Mouse (Mus musculus): ENCODE measurements around the gene Kif1bp. TPM values are rescaled to one million over a fixed set of nuclear protein-coding genes. Genes with fewer than 3 reads are reported as not detected.

The Kif1bp gene
- polyA plus RNA-seq, 1 experiment, result 6.1 TPM

GRCm38 (mm10) chr10:62549523-62550166, 28.6 kb downstream of the Kif1bp start:
- Histone ChIP-seq H3K4me1 (ENCODE audit: control insufficient read depth, insufficient read depth, low read length) (peaks cover 6% of the 10 kb centered on the region), H3K4me3 (replicated peaks; ENCODE audit: control insufficient read depth, low read depth, low read length) (no peak overlapping the region), H3K27ac (ENCODE audit: control insufficient read depth, insufficient read depth, low read depth, low read length, poor library complexity) (no peak overlapping the region)
- 2% methylated on average over 13 of the region's 16 CpGs for WGBS
- TF ChIP-seq CTCF (IDR thresholded peaks at IDR 0.05; ENCODE audit: control insufficient read depth, insufficient read depth, low read length) (peak; percentile 87), POLR2A (IDR thresholded peaks at IDR 0.05; ENCODE audit: borderline replicate concordance, control insufficient read depth, low read depth, low read length) (no peak)

DNA sequence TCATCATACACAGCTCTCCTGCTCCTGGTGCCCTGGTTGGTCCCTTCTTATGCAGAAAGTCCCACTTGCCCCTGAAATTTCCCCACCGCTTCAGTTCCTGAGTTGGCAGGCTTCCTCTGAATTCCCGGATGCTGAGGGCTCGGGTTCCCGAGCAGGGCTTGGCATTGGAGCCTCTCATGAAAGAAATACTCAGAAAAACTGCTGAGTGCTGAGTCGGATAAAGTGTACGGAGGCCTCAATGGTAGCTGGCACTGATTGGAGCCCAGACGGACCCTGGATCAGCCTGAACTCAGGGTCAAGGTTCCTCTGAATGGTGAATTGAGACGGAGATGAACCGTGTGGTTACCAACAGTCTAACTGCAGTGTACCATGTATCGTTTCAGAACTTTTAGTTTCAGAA, 31.8 kb downstream of the Kif1bp start:
- peak overlapping the region; percentile 85 for H3K27ac ChIP-seq (ENCODE audit: control insufficient read depth, insufficient read depth, low read depth, low read length, poor library complexity)
- 52% methylated on average over 10 of the region's 10 CpGs for WGBS
- H3K4me3 ChIP-seq (replicated peaks; ENCODE audit: control insufficient read depth, low read depth, low read length), result no peak overlapping the region
- no peak for TF ChIP-seq POLR2A (IDR thresholded peaks at IDR 0.05; ENCODE audit: borderline replicate concordance, control insufficient read depth, low read depth, low read length)
- no peak for TF ChIP-seq CTCF (IDR thresholded peaks at IDR 0.05; ENCODE audit: control insufficient read depth, insufficient read depth, low read length)
- H3K4me1 ChIP-seq (ENCODE audit: control insufficient read depth, insufficient read depth, low read length), result peaks cover 3% of the 10 kb centered on the region

DNA sequence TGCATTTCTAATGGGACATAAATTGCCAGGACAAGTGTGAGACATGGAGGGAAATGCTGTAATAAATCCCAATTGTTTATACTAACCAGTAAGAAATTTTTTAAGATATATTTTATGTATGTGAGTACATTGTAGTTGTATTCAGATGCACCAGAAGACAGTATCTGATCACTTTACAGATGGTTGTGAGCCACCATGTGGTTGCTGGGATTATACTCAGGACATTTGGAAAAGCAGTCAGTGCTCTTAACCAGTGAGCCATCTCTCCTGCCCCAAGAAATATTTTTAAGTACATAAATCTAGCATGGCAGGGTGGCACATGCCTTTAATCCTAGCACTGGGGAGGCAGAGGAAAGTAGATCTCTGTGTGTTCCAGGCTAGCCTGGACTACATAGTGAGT, 32.5 kb downstream of the Kif1bp start:
- no peak overlapping the region for H3K27ac ChIP-seq (ENCODE audit: control insufficient read depth, insufficient read depth, low read depth, low read length, poor library complexity)

DNA sequence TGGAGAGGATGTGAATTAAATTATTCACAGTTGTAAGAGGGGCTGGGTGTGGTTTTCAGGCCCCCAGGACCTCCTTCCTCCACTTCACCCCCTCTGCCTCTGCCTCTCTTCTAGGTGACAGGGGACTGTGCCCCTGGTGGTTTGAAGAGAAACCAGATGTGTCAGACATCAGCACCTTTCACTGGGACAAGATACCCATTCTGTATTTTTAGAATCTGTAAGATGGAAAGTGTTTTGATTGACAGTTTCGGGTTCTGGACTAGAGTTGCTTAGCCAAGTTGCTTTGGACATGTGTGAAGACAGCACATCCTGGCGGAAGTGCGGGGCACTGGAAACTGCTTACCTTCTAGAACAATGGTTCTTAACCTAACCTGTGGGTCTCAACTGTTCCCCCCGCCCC, 33.9 kb downstream of the Kif1bp start:
- no peak overlapping the region for H3K4me3 ChIP-seq (replicated peaks; ENCODE audit: control insufficient read depth, low read depth, low read length)
- WGBS, result 60% methylated on average over 4 of the region's 4 CpGs
- peak; percentile 29; the same call in 1 of the 2 replicates for TF ChIP-seq CTCF (IDR thresholded peaks at IDR 0.05; ENCODE audit: control insufficient read depth, insufficient read depth, low read length)
- TF ChIP-seq POLR2A (IDR thresholded peaks at IDR 0.05; ENCODE audit: borderline replicate concordance, control insufficient read depth, low read depth, low read length), result no peak
- peak overlapping the region; percentile 92 for H3K27ac ChIP-seq (ENCODE audit: control insufficient read depth, insufficient read depth, low read depth, low read length, poor library complexity)
- peaks cover 4% of the 10 kb centered on the region for H3K4me1 ChIP-seq (ENCODE audit: control insufficient read depth, insufficient read depth, low read length)

More for the DNA sequence above, 32.5 kb downstream of the Kif1bp start:
- peaks cover 5% of the 10 kb centered on the region for H3K4me1 ChIP-seq (ENCODE audit: control insufficient read depth, insufficient read depth, low read length)
- H3K4me3 ChIP-seq (replicated peaks; ENCODE audit: control insufficient read depth, low read depth, low read length), result no peak overlapping the region
- no peak for TF ChIP-seq POLR2A (IDR thresholded peaks at IDR 0.05; ENCODE audit: borderline replicate concordance, control insufficient read depth, low read depth, low read length)
- TF ChIP-seq CTCF (IDR thresholded peaks at IDR 0.05; ENCODE audit: control insufficient read depth, insufficient read depth, low read length), result no peak

DNA sequence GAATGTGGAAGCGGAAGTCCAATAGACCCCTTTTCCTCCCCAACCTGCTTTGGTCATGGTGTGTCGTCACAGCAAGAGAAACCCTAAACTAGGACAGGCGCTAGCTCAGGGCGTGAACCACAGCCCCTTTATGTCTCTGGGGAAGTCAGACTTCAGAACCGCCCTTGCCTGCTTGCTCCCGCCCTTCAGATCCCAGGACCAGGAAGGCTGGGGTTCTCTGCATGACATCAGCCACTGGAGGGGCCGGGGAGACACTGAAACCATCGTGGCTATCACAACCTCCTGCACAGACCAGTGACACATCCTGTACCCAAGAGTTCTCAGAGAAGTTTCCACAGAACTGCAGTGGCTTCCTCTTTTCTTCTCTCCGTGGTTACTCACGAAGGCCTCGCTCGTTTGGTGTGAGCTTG, 34.9 kb downstream of the Kif1bp start:
- Histone ChIP-seq H3K4me1 (ENCODE audit: control insufficient read depth, insufficient read depth, low read length) (peaks cover 4% of the 10 kb centered on the region), H3K27ac (ENCODE audit: control insufficient read depth, insufficient read depth, low read depth, low read length, poor library complexity) (peak overlapping the region; percentile 92), H3K4me3 (replicated peaks; ENCODE audit: control insufficient read depth, low read depth, low read length) (peak overlapping the region; percentile 20)
- TF ChIP-seq POLR2A (IDR thresholded peaks at IDR 0.05; ENCODE audit: borderline replicate concordance, control insufficient read depth, low read depth, low read length), result no peak
- no peak for TF ChIP-seq CTCF (IDR thresholded peaks at IDR 0.05; ENCODE audit: control insufficient read depth, insufficient read depth, low read length)
- WGBS, result 4% methylated on average over 12 of the region's 12 CpGs

GRCm38 (mm10) chr10:62542928-62543327, 35.3 kb downstream of the Kif1bp start:
- peak overlapping the region; percentile 92 for H3K27ac ChIP-seq (ENCODE audit: control insufficient read depth, insufficient read depth, low read depth, low read length, poor library complexity)
- no peak overlapping the region for H3K4me3 ChIP-seq (replicated peaks; ENCODE audit: control insufficient read depth, low read depth, low read length)
- H3K4me1 ChIP-seq (ENCODE audit: control insufficient read depth, insufficient read depth, low read length), result peaks cover 4% of the 10 kb centered on the region
- 35% methylated on average over 8 of the region's 8 CpGs for WGBS
- no peak for TF ChIP-seq POLR2A (IDR thresholded peaks at IDR 0.05; ENCODE audit: borderline replicate concordance, control insufficient read depth, low read depth, low read length)
- TF ChIP-seq CTCF (IDR thresholded peaks at IDR 0.05; ENCODE audit: control insufficient read depth, insufficient read depth, low read length), result no peak

DNA sequence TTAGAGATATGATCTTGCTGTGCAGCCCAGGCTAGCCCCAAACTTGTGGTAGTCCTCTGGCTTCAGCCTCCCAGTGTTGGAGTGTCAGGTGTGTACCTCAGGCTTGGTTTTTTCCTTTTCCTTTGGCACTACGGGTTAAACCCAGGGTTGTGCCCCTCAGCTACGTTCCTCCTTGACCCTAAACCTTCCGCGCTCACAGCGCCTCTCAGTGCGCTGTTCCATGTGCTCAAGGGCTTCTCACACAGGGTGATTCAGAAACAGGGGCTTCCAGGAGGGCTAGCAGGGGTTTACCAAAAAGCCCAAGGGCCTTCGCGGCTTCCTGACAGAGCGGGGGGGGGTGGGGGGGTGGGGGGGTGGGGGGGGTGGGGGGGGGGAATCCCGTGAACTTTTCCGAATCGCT, 35.8 kb downstream of the Kif1bp start:
- H3K4me3 ChIP-seq (replicated peaks; ENCODE audit: control insufficient read depth, low read depth, low read length), result no peak overlapping the region
- peaks cover 4% of the 10 kb centered on the region for H3K4me1 ChIP-seq (ENCODE audit: control insufficient read depth, insufficient read depth, low read length)
- WGBS, result 52% methylated on average over 12 of the region's 12 CpGs
- TF ChIP-seq POLR2A (IDR thresholded peaks at IDR 0.05; ENCODE audit: borderline replicate concordance, control insufficient read depth, low read depth, low read length), result no peak
- no peak for TF ChIP-seq CTCF (IDR thresholded peaks at IDR 0.05; ENCODE audit: control insufficient read depth, insufficient read depth, low read length)
- peak overlapping the region; percentile 92 for H3K27ac ChIP-seq (ENCODE audit: control insufficient read depth, insufficient read depth, low read depth, low read length, poor library complexity)

DNA sequence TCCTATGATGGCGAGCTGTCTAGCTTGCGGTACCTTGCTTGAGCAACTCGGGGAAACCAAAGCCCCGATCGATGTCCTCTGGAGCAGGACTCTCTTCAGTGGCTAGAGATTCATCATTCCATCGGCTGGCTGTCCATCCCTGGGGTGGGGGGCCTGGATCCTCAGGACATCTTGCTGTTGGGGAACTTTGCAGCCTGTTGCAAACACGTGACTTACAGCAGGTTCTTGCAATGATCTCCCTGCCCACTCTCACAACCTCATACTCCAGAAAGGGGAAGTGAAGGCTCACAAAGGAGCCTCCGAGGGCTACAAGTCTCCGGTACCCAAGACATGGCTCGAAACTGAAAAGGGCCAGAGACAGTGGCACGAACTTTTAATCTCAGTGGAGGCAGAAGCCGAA, 36.8 kb downstream of the Kif1bp start:
- Histone ChIP-seq H3K4me3 (replicated peaks; ENCODE audit: control insufficient read depth, low read depth, low read length) (peak overlapping the region; percentile 34), H3K4me1 (ENCODE audit: control insufficient read depth, insufficient read depth, low read length) (peaks cover 4% of the 10 kb centered on the region), H3K27ac (ENCODE audit: control insufficient read depth, insufficient read depth, low read depth, low read length, poor library complexity) (peak overlapping the region; percentile 55)
- WGBS, result 24% methylated on average over 12 of the region's 12 CpGs
- TF ChIP-seq POLR2A (IDR thresholded peaks at IDR 0.05; ENCODE audit: borderline replicate concordance, control insufficient read depth, low read depth, low read length) (no peak), CTCF (IDR thresholded peaks at IDR 0.05; ENCODE audit: control insufficient read depth, insufficient read depth, low read length) (no peak)

GRCm38 (mm10) chr10:62540800-62541199, 37.5 kb downstream of the Kif1bp start:
- Histone ChIP-seq H3K4me1 (ENCODE audit: control insufficient read depth, insufficient read depth, low read length) (peaks cover 4% of the 10 kb centered on the region), H3K27ac (ENCODE audit: control insufficient read depth, insufficient read depth, low read depth, low read length, poor library complexity) (no peak overlapping the region), H3K4me3 (replicated peaks; ENCODE audit: control insufficient read depth, low read depth, low read length) (no peak overlapping the region)
- no peak for TF ChIP-seq CTCF (IDR thresholded peaks at IDR 0.05; ENCODE audit: control insufficient read depth, insufficient read depth, low read length)
- TF ChIP-seq POLR2A (IDR thresholded peaks at IDR 0.05; ENCODE audit: borderline replicate concordance, control insufficient read depth, low read depth, low read length), result no peak
- WGBS, result 44% methylated on average over 3 of the region's 3 CpGs
